Mouse (Mus musculus) CH12.LX (cell line): Measurements from ENCODE around the gene Zfhx3. TPM values are rescaled to one million over a fixed set of nuclear protein-coding genes. Genes with fewer than 3 reads are reported as not detected.

Experiments used
- DNase-seq: peaks from one replicate; pipeline ENCODE4 v3.0.0-alpha.2; 2013; ENCODE audit errors: extremely low read depth
- H3K27ac ChIP-seq: 2 replicates; pipeline ENCODE4 v1.5.1; 2012; ENCODE audit warnings: low read depth, mild to moderate bottlenecking, control low read depth, moderate library complexity; ENCODE audit not compliant: insufficient read depth
- H3K27me3 ChIP-seq: replicated peaks from 2 replicates; pipeline ENCODE3; 2012; ENCODE audit warnings: inconsistent platforms
- H3K36me3 ChIP-seq, 2 experiments: replicated peaks in 1 of 2; 2 replicates each; pipeline versions ENCODE3 to v1.6.1; 2012; ENCODE audit warnings: inconsistent platforms in 1 of 2, low read length in 1 of 2, mild to moderate bottlenecking in 1 of 2, mixed read lengths in 1 of 2, moderate library complexity in 1 of 2; ENCODE audit not compliant: control insufficient read depth in 1 of 2, insufficient read depth in 1 of 2
- H3K4me1 ChIP-seq, 2 experiments: 2 replicates each; pipeline ENCODE4 v1.6.1; 2012; ENCODE audit warnings: inconsistent platforms in 1 of 2, moderate library complexity in 1 of 2; ENCODE audit not compliant: insufficient read depth in 2 of 2, control insufficient read depth in 1 of 2
- H3K4me2 ChIP-seq: 2 replicates; pipeline ENCODE4 v1.6.1; 2012; ENCODE audit warnings: low read depth, mild to moderate bottlenecking, control low read depth; ENCODE audit not compliant: poor library complexity, insufficient read depth, severe bottlenecking
- H3K4me3 ChIP-seq, 3 experiments: fragments of 150-350 bp in 1 of 3; sonication (generic) in 1 of 3; replicated peaks in 1 of 3; 2 replicates each; pipeline versions ENCODE3 to v1.5.1; 2011 to 2012; ENCODE audit warnings: low read depth in 2 of 3, low read length in 2 of 3, mild to moderate bottlenecking in 2 of 3, moderate library complexity in 2 of 3, control low read depth in 1 of 3, improper control_type of control experiment in 1 of 3, inconsistent platforms in 1 of 3, mixed read lengths in 1 of 3; ENCODE audit not compliant: poor library complexity in 1 of 3
- H3K79me2 ChIP-seq: replicated peaks from 2 replicates; pipeline ENCODE4 v1.6.1; 2012; ENCODE audit warnings: mild to moderate bottlenecking, moderate library complexity; ENCODE audit not compliant: control insufficient read depth, poor library complexity, insufficient read depth, severe bottlenecking; ENCODE audit errors: extremely low read depth
- H3K9ac ChIP-seq: 2 replicates; pipeline ENCODE4 v1.6.1; 2012; ENCODE audit warnings: low read depth, mild to moderate bottlenecking, control low read depth, moderate library complexity; ENCODE audit not compliant: insufficient read depth
- H3K9me3 ChIP-seq: replicated peaks from 2 replicates; pipeline ENCODE3; 2012; ENCODE audit warnings: low read length, inconsistent platforms, mixed read lengths
- BHLHE40 ChIP-seq: IDR thresholded peaks from 2 replicates; pipeline ENCODE4 v1.6.1; 2011; ENCODE audit warnings: mild to moderate bottlenecking, low read depth, low read length, improper control_type of control experiment
- CHD1 ChIP-seq: IDR thresholded peaks from 2 replicates; pipeline ENCODE4 v1.6.1; 2012; ENCODE audit warnings: low read depth, low read length, improper control_type of control experiment, inconsistent platforms
- CTCF ChIP-seq, 2 experiments: IDR thresholded peaks in 1 of 2; conservative IDR thresholded peaks in 1 of 2; 2 replicates each; pipeline ENCODE4 v1.5.1; 2011 to 2012; ENCODE audit warnings: low read depth in 2 of 2, low read length in 2 of 2, improper control_type of control experiment in 1 of 2, inconsistent platforms in 1 of 2, mild to moderate bottlenecking in 1 of 2, moderate library complexity in 1 of 2
- EP300 ChIP-seq: IDR thresholded peaks from 2 replicates; pipeline ENCODE4 v1.6.1; 2011; ENCODE audit warnings: low read length, improper control_type of control experiment
- ETS1 ChIP-seq: conservative IDR thresholded peaks from 2 replicates; pipeline ENCODE4 v1.6.1; 2012; ENCODE audit warnings: low read depth, mild to moderate bottlenecking, inconsistent platforms, low read length, improper control_type of control experiment, moderate library complexity
- GABPA ChIP-seq: IDR thresholded peaks from 2 replicates; pipeline ENCODE4 v1.6.1; 2012; ENCODE audit warnings: low read depth, low read length, improper control_type of control experiment, inconsistent platforms; ENCODE audit not compliant: insufficient replicate concordance
- HCFC1 ChIP-seq: IDR thresholded peaks from 2 replicates; pipeline ENCODE4 v1.6.1; 2012; ENCODE audit warnings: low read depth, mild to moderate bottlenecking, inconsistent platforms, low read length, improper control_type of control experiment
- IRF4 ChIP-seq: IDR thresholded peaks from 2 replicates; pipeline ENCODE4 v1.6.1; 2014; ENCODE audit warnings: low read depth, mild to moderate bottlenecking, inconsistent platforms, low read length, improper control_type of control experiment
- JUND ChIP-seq: conservative IDR thresholded peaks from 2 replicates; pipeline ENCODE4 v1.6.1; 2011; ENCODE audit warnings: low read depth, low read length, improper control_type of control experiment
- KAT2A ChIP-seq: IDR thresholded peaks from 2 replicates; pipeline ENCODE4 v1.6.1; 2012; ENCODE audit warnings: low read length, improper control_type of control experiment, inconsistent platforms; ENCODE audit not compliant: insufficient replicate concordance
- MAX ChIP-seq: IDR thresholded peaks from 2 replicates; pipeline ENCODE4 v1.6.1; 2011; ENCODE audit warnings: low read length, improper control_type of control experiment
- MEF2A ChIP-seq: IDR thresholded peaks from 2 replicates; pipeline ENCODE4 v1.6.1; 2014; ENCODE audit warnings: low read depth, mild to moderate bottlenecking, inconsistent platforms, low read length, improper control_type of control experiment, borderline replicate concordance
- MXI1 ChIP-seq: IDR thresholded peaks from 2 replicates; pipeline ENCODE4 v1.6.1; 2011; ENCODE audit warnings: mild to moderate bottlenecking, low read depth, low read length, improper control_type of control experiment
- MYC ChIP-seq: IDR thresholded peaks from 2 replicates; pipeline ENCODE4 v1.6.1; 2011; ENCODE audit warnings: low read depth, mild to moderate bottlenecking, improper control_type of control experiment, low read length
- NRF1 ChIP-seq: IDR thresholded peaks from 2 replicates; pipeline ENCODE4 v1.6.1; 2014; ENCODE audit warnings: low read depth, mild to moderate bottlenecking, inconsistent platforms, low read length, improper control_type of control experiment, moderate library complexity
- POLR2A ChIP-seq: IDR thresholded peaks from 2 replicates; pipeline ENCODE4 v1.6.1; 2011; ENCODE audit warnings: low read depth, mild to moderate bottlenecking, improper control_type of control experiment, low read length
- POLR2AphosphoS2 ChIP-seq: IDR thresholded peaks from 2 replicates; pipeline ENCODE4 v1.6.1; 2011; ENCODE audit warnings: low read depth, low read length, improper control_type of control experiment
- RAD21 ChIP-seq: IDR thresholded peaks from 2 replicates; pipeline ENCODE4 v1.6.1; 2011; ENCODE audit warnings: low read depth, mild to moderate bottlenecking, low read length, improper control_type of control experiment, moderate library complexity
- RCOR1 ChIP-seq: conservative IDR thresholded peaks from 2 replicates; pipeline ENCODE4 v1.6.1; 2012; ENCODE audit warnings: low read depth, mild to moderate bottlenecking, inconsistent platforms, low read length, improper control_type of control experiment
- SMC3 ChIP-seq: IDR thresholded peaks from 2 replicates; pipeline ENCODE4 v1.6.1; 2011; ENCODE audit warnings: low read depth, low read length, improper control_type of control experiment
- TCF12 ChIP-seq: IDR thresholded peaks from 2 replicates; pipeline ENCODE4 v1.6.1; 2014; ENCODE audit warnings: low read depth, mild to moderate bottlenecking, inconsistent platforms, low read length, improper control_type of control experiment
- USF2 ChIP-seq: conservative IDR thresholded peaks from 2 replicates; pipeline ENCODE4 v1.6.1; 2011; ENCODE audit warnings: low read depth, low read length, improper control_type of control experiment
- ZKSCAN1 ChIP-seq: IDR thresholded peaks from 2 replicates; pipeline ENCODE4 v1.6.1; 2012; ENCODE audit warnings: low read depth, inconsistent platforms, low read length, improper control_type of control experiment, borderline replicate concordance
- ZMIZ1 ChIP-seq: IDR thresholded peaks from 2 replicates; pipeline ENCODE4 v1.6.1; 2012; ENCODE audit warnings: low read depth, mild to moderate bottlenecking, inconsistent platforms, low read length, improper control_type of control experiment
- ZNF384 ChIP-seq: IDR thresholded peaks from 2 replicates; pipeline ENCODE4 v1.6.1; 2012; ENCODE audit warnings: low read depth, low read length, improper control_type of control experiment, inconsistent platforms
- dilution Hi-C: fragments of 300-500 bp; cut with MboI; formaldehyde crosslinking; loops from 2 replicates; pipeline ENCODE4 v1.14.3; 2020; ENCODE audit warnings: low sequenced_read_pairs; ENCODE audit not compliant: extremely low pct_unique_long_range_greater_than_20kb, extremely low pct_ligation_motif_present
- in situ Hi-C: fragments of 300-500 bp; cut with MboI; formaldehyde crosslinking; loops from 3 replicates; pipeline ENCODE4 v1.14.3; 2019; ENCODE audit warnings: low sequenced_read_pairs, low pct_ligation_motif_present, low pct_unique_long_range_greater_than_20kb, mixed read lengths
- polyA plus RNA-seq: library from polyadenylated mRNA; unstranded; fragments of >175 nt; gene quantifications from 2 replicates; pipeline ENCODE4 v1.2.1, GENCODE M21; 2012; ENCODE audit warnings: low read depth; ENCODE audit not compliant: insufficient read length
- total RNA-seq, 2 experiments: library from RNA; depleted of rRNA; stranded (reverse); fragments of 300-350 nt in 1 of 2; fragments of >200 nt in 1 of 2; gene quantifications; 2 replicates each; pipeline ENCODE4 v1.2.3; 2012 to 2014

Gene Zfhx3
- total and polyA plus RNA-seq, 3 experiments, result 0.05 to 0.76 (median 0.68) TPM

DNA sequence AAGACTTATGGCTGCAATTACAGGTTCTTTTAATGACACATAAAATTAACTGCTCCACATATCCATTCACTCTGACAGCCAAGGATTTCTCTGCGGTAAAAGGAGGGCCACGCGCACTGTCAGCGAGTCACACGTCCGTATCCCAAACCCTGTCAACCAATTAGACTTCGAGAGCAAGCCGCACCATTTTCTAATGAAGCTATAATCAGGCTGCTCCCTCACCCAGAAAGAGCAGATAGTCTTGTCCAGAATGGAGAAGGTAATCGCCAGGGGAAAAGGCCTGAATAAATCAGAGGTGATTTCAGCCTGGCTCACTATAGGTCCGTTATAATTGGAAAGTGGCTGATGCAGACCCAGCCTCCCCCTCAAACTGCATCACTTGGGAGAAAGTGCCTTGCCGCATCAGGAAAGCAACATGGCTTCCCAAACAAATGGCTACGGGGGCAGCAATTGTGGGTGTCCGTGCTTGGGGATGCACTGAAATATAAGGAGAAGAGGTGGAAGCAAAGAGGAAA, 494.9 kb downstream of the Zfhx3 start:
- H3K4me3 ChIP-seq, result no peak overlapping the region
- H3K4me2 ChIP-seq, result no peak overlapping the region
- in situ Hi-C loops, result no loop called here
- no peaks in the 10 kb centered on the region for H3K4me1 ChIP-seq
- H3K27ac ChIP-seq, result no peak overlapping the region
- DNase-seq, result no peak
- no peak overlapping the region for H3K9ac ChIP-seq
- H3K27me3 ChIP-seq, result no peaks in the 10 kb centered on the region
- no peaks in the 10 kb centered on the region for H3K79me2 ChIP-seq
- TF ChIP-seq RAD21 (no peak), NRF1 (no peak), MAX (no peak), SMC3 (no peak), JUND (no peak), RCOR1 (no peak), EP300 (no peak), KAT2A (no peak), POLR2AphosphoS2 (no peak), MXI1 (no peak), HCFC1 (no peak), CTCF (conservative IDR thresholded peaks at IDR 0.05 in 1 of 2, IDR thresholded peaks at IDR 0.05 in 1 of 2; ENCODE audit: low read depth in 2 of 2, low read length in 2 of 2) (no peak), TCF12 (no peak), POLR2A (no peak), MEF2A (no peak), IRF4 (no peak), CHD1 (no peak), USF2 (no peak)
- dilution Hi-C loops, result no loop called here
- no peaks in the 10 kb centered on the region for H3K36me3 ChIP-seq
- H3K9me3 ChIP-seq, result no peaks in the 10 kb centered on the region

DNA sequence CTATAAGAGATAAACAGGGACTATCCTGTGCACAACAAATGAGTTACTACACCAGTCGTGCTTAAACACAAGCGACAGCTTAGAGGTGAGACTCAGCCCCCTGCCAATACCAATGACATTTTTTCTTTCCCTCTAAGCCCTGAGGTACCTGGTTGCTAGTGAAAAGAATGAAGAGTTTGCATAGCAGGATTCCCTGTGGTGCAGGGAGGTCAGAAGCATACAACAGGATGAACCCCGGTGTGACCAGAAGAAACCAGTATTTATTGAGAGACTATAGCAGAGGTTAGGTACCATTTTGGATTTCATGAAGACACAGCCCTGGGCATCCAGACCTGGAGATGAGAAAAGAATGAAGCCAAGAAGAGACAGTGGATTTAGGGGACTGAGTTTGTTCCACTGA, 498.0 kb downstream of the Zfhx3 start:
- H3K4me3 ChIP-seq, result no peak overlapping the region
- no peak overlapping the region for H3K9ac ChIP-seq
- no peaks in the 10 kb centered on the region for H3K36me3 ChIP-seq
- no peaks in the 10 kb centered on the region for H3K4me1 ChIP-seq
- H3K79me2 ChIP-seq, result no peaks in the 10 kb centered on the region
- in situ Hi-C loops (no loop called here), dilution Hi-C loops (no loop called here)
- no peaks in the 10 kb centered on the region for H3K9me3 ChIP-seq
- no peak overlapping the region for H3K27ac ChIP-seq
- no peaks in the 10 kb centered on the region for H3K27me3 ChIP-seq
- H3K4me2 ChIP-seq, result no peak overlapping the region
- TF ChIP-seq ZNF384 (no peak), MXI1 (no peak), USF2 (no peak), ZMIZ1 (no peak), BHLHE40 (no peak), MYC (no peak), ZKSCAN1 (no peak), SMC3 (no peak), NRF1 (no peak), HCFC1 (no peak), ETS1 (no peak), POLR2AphosphoS2 (no peak), IRF4 (no peak), GABPA (no peak)
- DNase-seq, result no peak
